Mouse (Mus musculus) kidney, adult 2 months (tissue): ENCODE data around the gene Gatad1.

Source experiments
- CTCF ChIP-seq: fragments of 200-500 bp; conservative IDR thresholded peaks from 2 replicates; pipeline ENCODE4 v1.5.1; 2011; ENCODE audit warnings: low read depth, mild to moderate bottlenecking, control low read depth, low read length, moderate library complexity, mixed read lengths; ENCODE audit not compliant: insufficient read depth, insufficient read length
- POLR2A ChIP-seq: fragments of 200-500 bp; IDR thresholded peaks from one replicate; pipeline ENCODE4 v1.6.1; 2011; ENCODE audit warnings: low read depth, low read length, control low read depth

DNA sequence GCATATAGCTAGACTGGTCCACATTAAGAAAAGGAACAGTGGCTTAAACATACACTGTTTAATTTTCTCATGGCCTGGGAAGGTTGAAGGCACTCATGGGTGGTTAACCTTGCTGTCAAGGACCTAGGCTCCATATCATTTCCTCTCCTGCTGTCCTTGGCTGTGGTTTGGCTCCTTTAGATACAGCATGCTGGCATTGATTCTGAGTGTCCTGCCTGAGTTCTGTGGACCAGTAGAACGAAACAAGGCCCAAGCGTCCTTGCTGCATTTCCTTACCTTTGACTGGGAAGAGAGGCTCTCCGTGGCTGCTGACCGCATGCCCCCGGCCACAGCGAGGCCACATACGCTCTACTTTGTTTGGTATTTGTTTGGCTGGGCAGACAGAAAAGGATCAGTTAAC is 47.7 kb downstream of the Gatad1 start:
- TF ChIP-seq POLR2A (no peak), CTCF (no peak)
